Mouse (Mus musculus) retina, postnatal 7 days (tissue): Measurements from ENCODE around the gene Mapre1.
"Not testable (repeated sequence)": the region's sequence is repeated elsewhere in the genome, so short reads cannot be mapped to it uniquely, and the experiment has no call there.

Source experiments
- DNase-seq: peaks from one replicate; pipeline ENCODE4 v3.0.0-alpha.2; 2012; ENCODE audit warnings: low read depth, low spot score

Mapre1 gene

DNA sequence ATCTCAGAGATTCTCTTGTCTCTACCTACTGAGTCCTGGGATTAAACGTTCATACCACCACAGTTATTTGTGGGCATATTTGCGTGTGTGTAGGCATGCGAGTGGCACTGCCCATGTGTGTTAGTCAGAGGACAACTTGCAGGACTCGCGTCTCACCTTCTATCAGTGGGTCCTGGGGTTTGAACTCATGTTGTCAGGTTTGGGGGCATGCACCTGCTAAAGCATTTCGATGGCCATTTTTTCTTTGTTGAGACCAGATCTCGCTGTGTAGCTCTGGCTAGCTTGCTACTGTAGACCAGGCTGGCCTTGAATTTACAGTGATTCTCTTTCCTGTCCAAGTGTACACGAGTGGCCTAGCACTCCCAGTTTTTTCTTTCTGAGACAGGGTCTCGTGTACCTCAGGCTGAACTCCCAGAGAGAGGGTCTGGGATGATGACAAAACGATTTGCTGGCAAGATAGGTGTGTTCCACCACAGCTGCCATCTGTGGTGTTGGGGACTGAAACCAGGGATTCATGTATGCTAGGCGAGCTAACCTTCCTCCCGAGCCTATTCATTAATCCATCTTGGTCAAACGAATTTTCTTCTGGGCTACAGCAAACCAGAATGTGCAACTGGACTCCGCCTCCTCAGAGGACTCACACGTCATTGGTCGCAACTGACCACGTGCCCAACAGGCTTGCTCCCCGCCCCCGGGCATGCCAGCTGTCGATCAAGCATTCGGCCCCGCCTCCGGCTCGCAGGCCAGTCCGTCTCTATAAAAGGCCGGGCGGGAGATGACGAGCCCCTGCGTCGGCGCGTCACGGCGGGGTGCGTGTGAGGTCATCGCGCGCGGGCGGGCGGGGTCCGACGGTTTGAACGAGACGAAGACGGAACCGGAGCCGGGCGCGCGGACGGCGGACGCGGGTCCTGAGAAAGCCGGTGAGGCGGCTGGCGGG is at the start of gene Mapre1:
Gene Mapre1 (plus strand): TSS at position 775 of the 937 bp plus-strand sequence.
- peak; percentile 97 for DNase-seq

- DNase-seq, result not testable (repeated sequence)
Observed at GRCm38 (mm10) chr2:153693413-153693812, 47.7 kb upstream of the Mapre1 start.

- DNase-seq, result no peak
Observed at GRCm38 (mm10) chr2:153694462-153695085, 46.5 kb upstream of the Mapre1 start.

GRCm38 (mm10) chr2:153696352-153696751 is 44.7 kb upstream of the Mapre1 start, which contains the start of gene Dnmt3c:
Gene Dnmt3c (plus strand): TSS chr2:153696652.
- no peak for DNase-seq

GRCm38 (mm10) chr2:153703389-153703788 is 37.7 kb upstream of the Mapre1 start:
- DNase-seq, result no peak

DNA sequence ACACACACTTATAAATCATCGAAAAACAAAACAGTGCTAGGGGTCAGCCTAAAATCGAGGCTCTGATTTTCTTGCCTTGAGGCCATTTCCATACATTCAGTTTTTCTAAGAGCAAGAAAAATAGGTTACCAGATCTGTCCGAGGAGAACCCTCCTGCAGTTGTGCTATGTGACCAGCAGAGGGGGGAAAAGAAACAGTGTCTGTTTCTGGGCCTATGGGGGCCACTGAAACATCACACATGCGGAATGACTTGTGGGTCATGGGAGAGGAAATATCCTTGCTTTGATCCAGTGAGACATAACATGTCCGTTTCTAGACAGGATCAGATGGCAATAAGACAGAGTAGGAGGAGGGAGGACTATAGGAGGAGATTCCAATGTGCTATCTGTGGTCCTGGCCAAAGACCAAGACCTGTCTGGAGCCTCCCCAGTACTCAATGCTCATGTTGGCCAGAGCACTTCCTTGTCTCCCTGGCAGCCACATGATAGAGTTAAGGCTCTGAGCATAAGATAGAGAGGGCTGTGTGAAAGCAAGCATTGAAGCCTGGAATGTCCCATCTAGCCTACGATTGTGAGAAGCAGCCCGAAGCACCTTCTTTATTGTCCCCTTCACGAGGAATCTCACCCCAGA is 30.3 kb upstream of the Mapre1 start:
- peak; percentile 35 for DNase-seq

DNA sequence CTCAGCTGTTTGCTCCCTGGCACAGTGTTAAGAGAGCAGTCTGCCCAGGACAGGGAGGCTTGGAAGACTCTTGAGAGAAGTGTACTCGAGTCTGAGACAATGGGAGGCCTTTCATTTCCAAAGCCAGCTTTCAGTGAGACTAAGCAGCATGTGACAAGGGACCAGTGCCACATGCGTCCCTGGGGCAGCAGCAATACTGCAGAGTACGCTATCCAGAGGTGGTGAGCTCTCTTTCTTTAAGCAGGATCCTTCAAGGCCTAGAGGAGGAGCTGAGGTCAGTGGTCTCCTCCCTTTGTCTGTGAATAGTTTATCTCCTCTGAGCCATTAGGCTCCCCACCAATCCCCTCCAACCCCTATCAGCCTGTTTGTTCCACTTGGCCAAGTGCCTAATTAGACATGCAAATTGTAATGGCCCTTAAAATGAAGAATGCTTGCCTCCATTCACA is 28.4 kb upstream of the Mapre1 start:
- no peak for DNase-seq

DNA sequence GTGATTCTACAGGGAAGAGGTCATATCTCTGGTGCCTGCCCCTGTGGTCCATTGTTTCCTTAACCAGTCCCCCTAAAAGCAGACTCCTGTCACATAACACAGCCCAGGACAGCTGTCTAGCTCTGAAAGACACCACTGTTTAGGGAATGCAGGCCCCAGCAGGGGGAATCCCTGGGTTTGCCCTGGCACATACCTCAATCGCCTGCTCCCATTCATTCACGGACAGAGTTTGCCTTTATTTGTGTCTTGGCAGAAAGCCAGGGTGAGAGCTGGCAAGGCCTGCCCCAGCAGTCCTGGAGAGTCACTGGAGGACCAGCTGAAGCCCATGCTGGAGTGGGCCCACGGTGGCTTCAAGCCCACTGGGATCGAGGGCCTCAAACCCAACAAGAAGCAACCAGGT is 27.8 kb upstream of the Mapre1 start:
- DNase-seq, result peak; percentile 27

DNA sequence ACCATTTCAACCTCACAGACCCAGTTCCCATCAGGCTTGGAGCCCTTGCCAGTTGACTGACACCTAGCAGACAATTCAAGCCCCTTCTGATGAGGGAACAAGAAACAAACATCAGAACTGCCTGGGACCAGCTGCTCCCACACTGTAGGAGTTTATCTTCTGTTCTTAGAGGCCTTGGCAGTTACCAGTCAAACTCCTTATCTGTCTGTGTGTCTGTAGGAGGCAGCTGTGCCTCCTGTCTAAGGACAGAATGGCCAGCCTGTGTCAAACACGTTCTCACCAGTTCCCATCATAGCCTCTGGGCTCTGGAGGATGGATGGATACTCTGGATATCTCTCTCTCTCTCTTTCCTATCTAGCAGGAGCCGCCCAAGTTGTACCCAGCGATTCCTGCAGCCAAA is 23.2 kb upstream of the Mapre1 start:
- not testable (repeated sequence) for DNase-seq

DNA sequence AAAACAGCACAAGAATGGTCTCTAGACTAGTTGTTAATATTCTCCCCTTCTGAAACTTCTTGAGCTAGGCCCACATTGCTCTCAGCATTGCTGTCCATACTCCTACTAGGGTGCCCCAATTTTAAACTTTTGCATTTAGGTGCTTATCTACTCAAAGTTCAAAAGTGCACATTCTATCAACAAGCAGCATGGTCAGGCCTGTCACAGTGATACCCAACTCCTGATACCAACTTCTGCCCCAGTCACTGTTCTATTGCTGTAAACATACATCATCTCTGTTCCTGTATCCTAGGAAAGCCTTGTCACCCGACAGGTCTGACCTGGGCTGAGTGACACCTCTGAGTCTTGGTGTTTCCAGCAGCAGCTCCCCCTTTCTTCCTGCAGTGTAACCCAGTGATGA is 18.0 kb upstream of the Mapre1 start:
- no peak for DNase-seq

DNA sequence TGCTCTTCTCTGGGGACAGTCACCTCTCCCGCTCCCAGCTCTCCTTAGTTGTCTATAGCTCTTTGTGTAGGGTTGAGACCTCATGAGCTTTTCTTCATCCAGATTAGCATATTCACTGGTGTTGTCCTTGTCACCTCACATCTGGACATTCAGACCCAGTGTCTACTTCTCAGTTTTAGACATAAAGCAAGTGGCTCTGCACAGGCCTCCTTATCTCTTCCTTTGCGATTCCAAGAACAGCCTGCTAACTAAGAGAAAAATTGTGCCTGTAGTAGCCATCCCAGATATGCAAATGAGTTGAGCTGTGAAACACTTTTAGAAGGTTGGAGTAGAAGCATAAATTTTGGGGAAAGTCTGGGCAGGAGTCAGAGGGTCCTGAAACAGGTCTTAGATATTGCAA is 16.6 kb upstream of the Mapre1 start:
- DNase-seq, result no peak

DNA sequence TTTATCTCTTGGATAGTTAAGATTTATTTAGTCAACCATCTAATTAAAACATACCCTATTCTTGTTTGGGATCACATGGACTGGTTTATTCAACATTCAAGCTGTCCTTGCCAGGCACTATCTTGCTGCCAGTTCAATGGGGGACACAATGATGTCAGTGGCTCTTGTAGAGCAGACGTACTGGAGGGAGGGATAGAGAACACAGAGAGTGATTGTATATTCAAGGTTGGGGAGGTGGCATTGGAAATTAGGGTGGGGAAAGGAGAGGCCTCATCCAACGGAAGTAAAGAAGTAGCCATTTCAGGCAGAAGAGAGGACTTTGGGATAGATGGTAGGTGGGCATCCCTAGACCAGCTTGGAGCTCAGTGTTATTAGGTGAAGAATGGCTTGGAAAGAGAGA is 16.2 kb upstream of the Mapre1 start:
- DNase-seq, result no peak

DNA sequence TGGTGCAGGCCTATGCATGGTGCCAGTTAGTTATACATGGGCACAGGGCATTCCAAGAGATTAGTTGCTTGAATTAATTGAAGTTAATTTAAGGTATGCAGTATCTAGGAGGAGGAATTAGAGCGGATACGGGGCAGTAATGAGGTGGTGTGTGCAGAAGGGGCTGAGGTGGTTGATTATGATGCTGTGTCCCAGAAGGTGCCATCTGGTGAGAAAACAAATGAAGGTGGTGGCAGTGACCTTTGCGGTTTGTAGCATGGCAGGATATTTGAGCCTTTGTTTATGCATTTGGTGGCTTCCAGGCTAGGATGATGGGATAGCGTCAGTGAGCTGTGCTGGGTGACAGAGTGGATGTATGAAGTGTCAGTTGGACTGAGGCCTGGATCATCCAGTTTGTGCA is 15.8 kb upstream of the Mapre1 start:
- no peak for DNase-seq

- no peak for DNase-seq
Observed at GRCm38 (mm10) chr2:153734033-153734432, 7.0 kb upstream of the Mapre1 start.

- no peak for DNase-seq
Observed at GRCm38 (mm10) chr2:153741437-153742065, 477 bp downstream of the Mapre1 start.

- DNase-seq, result no peak
Observed at GRCm38 (mm10) chr2:153747994-153748393, 6.9 kb downstream of the Mapre1 start.

- no peak for DNase-seq
Observed at GRCm38 (mm10) chr2:153750363-153750762, 9.3 kb downstream of the Mapre1 start.

DNA sequence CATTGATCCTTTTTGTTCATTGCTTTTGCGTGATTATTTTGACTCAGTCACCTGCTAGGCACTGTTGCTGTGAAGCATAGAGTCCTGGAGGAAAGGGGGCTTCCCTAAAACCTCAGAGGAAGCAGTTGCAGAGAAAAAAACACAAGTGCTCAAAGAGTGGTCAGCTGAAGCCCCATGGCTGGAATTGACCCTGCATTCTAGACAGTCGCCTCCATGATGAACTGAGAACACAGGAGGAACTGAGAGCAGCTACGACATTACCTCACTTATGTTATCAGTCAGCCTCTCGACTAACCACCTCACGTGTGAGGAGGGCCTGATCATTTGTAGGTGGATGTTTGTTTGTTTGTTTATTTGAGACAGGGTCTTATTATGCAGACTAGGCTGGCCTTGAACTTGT is 21.0 kb downstream of the Mapre1 start:
- DNase-seq, result no peak

DNA sequence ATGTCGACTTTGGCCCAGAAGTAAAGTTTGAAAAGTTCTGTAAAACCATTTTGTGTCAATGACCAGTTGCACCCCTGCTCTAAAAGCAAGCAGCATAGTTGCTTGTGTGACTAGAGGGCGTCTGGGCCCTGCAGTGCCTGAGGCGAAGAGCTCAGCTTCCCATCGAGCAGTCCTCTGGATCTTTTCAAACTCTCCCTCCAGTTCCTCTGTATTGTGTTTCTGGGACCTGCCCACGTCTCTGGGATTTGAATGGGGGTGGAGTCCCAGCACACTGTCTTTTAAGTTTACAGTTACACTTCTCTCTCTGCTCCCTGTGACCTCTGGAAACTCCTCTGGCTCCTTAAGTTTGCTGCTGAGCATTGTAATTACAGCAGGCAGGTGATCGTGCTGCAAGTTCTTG is 26.4 kb downstream of the Mapre1 start:
- DNase-seq, result no peak

DNA sequence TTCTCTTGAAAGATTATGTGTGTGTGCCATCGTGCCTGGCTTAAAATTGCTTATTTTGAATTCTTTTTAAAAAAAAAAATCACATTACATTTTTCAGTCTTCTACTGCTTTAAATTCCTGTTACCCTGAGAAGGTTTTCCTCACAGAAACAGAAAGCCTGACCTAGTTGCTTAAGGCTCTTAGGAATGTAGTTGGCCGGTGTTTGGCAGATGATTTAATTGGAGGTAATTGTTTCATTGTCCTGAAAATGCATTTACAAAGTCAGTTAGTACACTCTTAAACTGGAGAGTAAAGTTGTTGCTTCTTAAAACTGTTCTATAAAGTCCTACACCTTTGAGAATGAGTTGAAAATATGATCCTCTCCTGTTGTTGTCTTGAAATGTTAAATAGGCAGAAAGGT is 27.8 kb downstream of the Mapre1 start:
- DNase-seq, result no peak

DNA sequence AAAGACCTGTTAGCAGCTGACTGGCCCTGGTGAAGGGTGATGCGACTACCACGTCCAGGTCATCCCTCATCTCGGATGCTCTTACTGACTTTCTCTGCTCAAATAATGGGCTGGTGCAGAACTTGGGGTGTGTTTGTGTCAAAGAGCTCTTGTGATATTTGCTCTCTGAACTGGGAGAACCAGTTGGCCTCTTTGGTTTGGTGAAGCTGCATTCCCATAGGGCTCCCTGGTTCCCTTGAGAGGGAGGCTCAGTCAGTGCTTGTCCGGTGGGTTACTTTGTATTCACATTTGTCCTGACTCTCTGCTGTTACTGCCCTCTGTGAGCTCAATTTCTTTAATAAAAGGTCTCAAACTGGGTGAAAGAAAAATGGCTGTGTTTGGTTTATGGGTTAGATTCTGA is 31.9 kb downstream of the Mapre1 start:
- DNase-seq, result no peak

GRCm38 (mm10) chr2:153775472-153775871 is 34.4 kb downstream of the Mapre1 start:
- DNase-seq, result no peak
